Mouse (Mus musculus): Measurements from ENCODE around the gene Ttll13.

- TF ChIP-seq CTCF (IDR thresholded peaks at IDR 0.05) (no peak), EP300 (IDR thresholded peaks at IDR 0.05) (no peak)
These were observed 43.2 kb upstream of the Ttll13 start for GRCm38 (mm10) chr7:80202961-80203360.

All from lung, postnatal 0 days (tissue).